Mouse (Mus musculus): ENCODE data around the gene Fbxo45.
"Not testable (repeated sequence)": the region's sequence is repeated elsewhere in the genome, so short reads cannot be mapped to it uniquely, and the experiment has no call there.

Fbxo45 gene

DNA sequence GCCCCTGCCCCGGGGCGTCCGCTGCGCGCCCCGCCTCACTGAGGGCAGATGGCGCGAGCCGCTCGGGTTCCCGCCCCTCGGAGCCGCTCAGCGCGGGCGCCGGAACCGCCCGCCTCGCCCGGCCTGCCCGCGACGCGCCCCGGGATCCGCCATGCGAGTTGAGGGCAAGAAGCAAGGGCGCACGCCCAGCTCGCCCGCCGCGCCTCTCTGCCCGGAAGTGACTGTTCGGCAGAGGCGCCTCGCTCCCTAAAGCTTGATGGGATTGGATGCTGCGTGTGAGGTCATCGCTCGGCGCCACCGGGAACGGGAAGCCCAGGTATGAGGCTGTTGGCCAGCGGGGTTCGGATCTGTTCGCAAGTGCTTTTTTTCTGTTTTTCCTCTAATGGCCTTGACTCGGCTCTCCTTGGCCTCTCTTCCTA lies at the start of gene Fbxo45, which contains the start of gene Wdr53:
Fbxo45 (minus strand) TSS at position 207 of the 419 bp plus-strand sequence.
Wdr53 (plus strand) TSS at position 276 of the 419 bp plus-strand sequence.
- DNase-seq: peak; percentile 98 to 99

DNA sequence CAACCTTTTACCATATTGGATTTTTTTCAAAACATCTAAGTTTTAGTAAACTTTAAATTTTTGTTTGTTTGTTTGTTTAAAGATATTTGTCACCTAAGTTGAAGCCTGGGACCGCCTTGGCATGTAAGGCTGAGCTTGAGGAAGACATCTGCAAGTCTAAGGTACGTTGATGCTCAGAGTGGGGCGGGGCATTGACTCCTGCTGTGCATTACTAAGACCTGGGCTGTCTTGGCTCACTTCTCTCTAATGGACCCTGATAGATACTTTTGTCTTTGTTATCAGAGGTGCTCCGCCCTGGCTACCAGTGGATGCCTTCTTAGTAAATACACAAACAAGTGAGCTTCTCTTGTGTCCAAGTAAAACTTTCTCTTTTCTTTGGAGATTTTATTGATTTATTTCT lies 44.9 kb upstream of the Fbxo45 start:
- DNase-seq: no peak

GRCm38 (mm10) chr16:32282608-32283007 lies 35.6 kb upstream of the Fbxo45 start:
- DNase-seq: no peak

GRCm38 (mm10) chr16:32280211-32280610 lies 33.3 kb upstream of the Fbxo45 start:
- no peak for DNase-seq

DNA sequence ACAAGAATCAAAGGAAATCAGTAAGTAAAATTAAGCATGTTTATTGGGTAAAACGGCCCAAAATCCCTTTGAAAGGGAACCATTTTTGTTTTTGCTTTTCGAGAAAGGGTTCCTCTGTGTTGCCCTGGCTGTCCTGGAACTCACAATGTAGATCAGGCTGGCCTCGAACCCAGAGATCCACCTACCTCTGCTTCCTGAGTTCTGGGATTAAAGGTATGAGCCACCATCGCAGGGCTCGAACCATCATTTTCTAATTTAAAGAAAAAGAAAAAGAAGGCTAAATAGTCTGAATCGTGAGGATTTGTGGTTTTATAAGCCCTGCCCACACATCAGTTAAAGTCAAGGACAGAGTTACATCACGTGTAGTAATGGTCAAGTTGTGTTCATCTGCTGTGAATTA lies 31.4 kb upstream of the Fbxo45 start:
- DNase-seq: no peak

- DNase-seq: peak; percentile 92 to 96
Observed at GRCm38 (mm10) chr16:32277308-32278256, 30.6 kb upstream of the Fbxo45 start, which contains the start of gene Rnf168. Gene Rnf168 (plus strand): TSS chr16:32277459.

- DNase-seq: no peak
Observed at GRCm38 (mm10) chr16:32275830-32276229, 28.9 kb upstream of the Fbxo45 start.

DNA sequence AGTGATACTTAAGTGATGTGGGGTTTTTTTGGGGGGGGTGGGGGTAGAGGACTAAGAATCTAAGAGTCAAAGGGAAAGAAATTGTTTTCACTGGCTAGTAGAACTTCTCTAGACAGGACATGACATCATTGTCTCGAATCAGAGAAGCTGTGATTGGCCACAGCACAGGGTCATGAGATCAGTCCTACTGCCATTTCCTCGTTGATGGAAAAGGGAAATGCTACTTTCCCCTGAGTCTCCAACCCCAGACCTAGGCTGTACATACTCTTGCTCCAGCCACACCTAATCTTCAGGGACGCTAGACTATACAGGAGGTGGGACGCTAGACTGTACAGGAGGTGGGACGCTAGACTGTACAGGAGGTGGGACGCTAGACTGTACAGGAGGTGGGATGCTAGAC lies 28.1 kb upstream of the Fbxo45 start:
- no peak for DNase-seq

DNA sequence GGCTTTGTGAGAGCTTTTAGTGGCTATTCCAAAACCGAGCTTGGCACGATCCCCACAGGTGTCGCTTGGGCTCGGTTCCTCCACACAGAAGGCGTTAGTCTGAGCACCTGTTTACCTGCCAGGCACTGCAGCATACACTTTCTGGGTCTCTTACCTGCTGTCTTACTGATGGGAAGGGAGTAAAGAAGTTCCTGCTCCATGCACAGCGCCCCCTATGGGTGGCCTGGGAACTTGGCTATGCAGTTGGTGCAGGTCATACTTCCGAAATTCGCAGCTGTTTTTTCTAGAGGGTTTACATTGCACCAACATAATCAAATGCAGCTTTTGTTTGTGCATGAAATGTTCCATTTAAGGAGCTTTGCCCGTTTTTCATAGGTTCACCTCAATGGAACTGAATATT lies 26.4 kb upstream of the Fbxo45 start:
- DNase-seq: no peak

DNA sequence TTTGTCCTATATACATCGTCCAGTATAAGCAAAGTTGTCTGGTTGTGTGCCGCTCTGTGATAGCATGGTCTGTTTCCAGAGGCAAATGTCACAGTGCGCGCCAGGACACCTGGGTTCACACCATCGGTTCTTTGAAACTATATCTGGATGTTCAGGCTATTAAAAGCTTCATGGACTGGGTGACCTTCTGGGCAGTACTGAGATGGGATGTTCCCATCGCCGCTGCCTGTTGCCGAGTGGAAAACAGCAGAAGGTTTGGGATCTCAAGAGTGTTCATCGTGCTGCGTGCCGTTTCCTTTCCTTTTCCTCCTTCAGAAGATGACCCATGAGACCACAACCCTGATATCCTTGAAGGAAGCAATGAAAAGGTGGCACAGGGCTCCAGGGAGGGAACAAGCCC lies 24.3 kb upstream of the Fbxo45 start, which contains the start of gene Smco1:
Smco1 (plus strand) TSS at position 178 of the 400 bp plus-strand sequence.
- no peak for DNase-seq

- DNase-seq: peak in 1 of 2 experiments; percentile 56
Observed at GRCm38 (mm10) chr16:32264225-32264624, 17.3 kb upstream of the Fbxo45 start.

DNA sequence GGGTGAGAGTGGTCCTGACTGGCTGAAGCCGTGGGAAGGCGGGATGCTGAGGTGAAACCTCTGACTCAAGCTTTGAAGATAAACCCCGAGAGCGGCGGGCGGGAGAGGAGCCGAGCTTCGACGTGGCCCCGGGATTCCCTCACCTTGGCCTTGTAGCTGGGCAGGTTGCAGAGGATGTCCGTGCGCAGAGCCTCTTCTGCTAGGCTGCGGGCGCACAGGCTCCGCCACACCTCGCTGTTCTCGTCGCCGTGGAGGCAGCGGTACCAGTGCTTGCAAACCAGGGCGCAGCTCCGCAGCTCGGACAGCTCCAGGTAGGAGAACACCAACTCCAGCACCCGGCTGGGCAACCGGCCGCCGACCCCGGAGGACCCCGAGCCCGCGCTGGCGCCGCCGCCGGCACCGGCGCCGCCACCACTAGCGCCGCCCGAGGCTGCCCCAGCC lies 587 bp downstream of the Fbxo45 start:
- DNase-seq: peak; percentile 46 to 77

DNA sequence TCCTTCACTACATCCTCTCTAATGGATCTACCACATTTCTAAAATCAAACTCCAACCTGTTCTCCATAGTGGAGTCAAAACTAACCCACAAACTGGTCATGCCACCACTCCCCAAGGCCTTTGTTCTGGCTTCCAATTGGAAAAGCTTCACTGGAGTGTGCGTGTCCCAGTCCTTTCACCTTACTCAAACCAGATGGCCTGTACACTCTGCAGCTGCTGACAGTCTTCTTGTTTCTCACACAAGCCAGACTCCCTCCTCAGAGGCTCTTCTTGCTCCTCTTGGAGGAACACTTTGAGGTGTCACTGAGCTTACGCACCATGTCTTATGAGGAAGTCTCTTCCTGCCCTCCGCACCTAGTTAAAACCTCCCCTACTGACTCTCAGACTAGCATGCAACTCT lies 3.1 kb downstream of the Fbxo45 start:
- DNase-seq: no peak

DNA sequence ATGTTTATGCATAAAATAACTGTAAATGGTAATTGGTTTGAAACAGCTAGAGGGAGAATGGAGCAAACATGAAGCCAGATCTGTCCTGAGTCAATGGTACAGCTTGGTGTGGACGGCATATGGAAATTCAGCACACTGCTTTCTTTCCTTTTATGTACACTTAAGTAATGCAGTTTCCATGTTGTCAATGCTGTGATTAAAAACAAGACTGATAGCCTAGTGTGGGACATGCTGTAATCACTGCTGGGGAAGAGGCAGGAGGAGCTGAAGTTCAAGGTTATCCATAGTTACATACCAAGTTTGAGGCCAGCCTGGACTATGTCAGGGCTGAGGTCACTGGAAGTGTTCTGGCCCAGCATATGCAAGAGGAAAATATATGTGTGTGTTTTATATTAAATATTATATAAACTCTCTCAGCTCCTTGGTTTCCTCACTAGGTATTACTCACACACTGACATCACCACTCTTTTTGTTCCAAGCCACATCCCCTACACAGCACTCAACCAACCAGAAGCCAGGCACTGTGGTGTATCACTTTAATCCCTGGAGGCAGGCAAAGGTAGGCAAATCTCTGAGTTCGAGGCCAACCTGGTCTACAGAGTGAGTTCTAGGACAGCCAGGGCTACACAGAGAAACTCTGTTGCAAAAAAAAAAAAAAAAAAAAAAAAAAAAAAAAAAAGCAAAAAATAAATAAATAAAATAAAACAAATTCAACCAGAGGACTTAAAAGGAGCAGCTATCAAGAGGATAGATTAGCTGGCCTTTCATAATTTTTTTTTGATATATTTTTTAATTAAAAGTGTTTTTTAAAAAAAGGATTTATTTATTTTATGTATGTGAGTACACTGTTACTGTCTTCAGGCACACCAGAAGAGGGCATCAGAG lies 7.3 kb downstream of the Fbxo45 start:
- no peak for DNase-seq

DNA sequence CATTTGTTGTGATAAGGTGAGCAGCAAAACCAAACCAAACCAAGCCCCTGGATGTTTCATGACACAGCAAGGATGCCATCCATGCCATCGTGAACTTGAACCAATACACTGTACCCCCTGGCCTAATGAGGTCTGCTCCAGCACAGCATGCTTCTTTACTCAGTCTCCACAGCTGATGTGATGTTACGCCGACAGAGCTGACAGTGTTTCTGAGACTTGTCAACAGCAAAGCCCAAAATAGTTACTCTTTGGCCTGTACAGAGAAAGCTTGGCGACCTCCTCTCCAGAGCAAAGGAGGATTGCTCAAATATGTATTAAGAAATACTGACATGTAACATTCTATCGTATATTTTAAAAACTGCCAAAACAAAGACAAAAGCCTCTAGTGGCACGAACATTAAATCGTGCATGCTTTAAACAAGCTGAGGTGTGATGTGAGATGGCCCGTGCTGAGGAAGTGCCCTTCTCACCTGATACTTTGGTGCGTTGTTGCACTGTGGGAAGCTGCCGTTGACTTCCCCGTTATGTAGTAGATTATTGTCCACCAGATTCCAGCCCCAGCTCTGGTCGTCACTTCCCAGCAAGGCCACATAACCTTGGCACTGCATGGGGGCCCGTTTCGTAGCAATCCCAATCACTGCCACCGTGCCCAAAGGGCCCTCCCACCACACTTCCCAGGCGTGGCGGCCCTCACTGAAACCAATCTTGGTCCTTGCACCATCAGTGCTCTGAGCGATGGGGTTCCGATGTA lies 8.9 kb downstream of the Fbxo45 start:
- DNase-seq: no peak

GRCm38 (mm10) chr16:32232050-32232449 lies 14.9 kb downstream of the Fbxo45 start:
- DNase-seq: not testable (repeated sequence)

GRCm38 (mm10) chr16:32222399-32222798 lies 24.6 kb downstream of the Fbxo45 start:
- DNase-seq: no peak

- no peak for DNase-seq
Observed at GRCm38 (mm10) chr16:32221803-32222202, 25.2 kb downstream of the Fbxo45 start.

GRCm38 (mm10) chr16:32214804-32215576 lies 32.0 kb downstream of the Fbxo45 start:
- DNase-seq: no peak

- DNase-seq: no peak
Observed at GRCm38 (mm10) chr16:32214156-32214555, 32.8 kb downstream of the Fbxo45 start.

DNA sequence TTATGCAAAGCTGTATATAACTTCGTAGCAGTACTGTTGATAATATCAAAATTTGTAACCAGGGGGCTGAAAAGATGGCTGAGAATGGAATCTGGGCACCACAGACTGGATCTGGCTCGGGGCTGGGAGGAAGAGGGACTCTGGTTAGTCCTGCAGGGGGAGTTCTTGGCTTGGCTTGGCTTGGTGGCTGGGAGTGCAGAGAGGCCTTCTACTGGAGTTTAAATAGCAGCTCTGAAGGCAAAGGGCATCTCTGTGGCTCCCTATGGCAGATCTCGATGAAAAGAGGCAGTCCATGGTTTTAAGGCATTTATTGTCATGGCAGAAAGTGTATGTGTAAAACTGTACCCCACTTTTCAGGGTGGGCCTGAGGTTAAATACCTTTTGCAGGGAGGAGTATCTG lies 42.1 kb downstream of the Fbxo45 start:
- no peak for DNase-seq

Data from kidney, postnatal 25 days (tissue).